Mouse (Mus musculus) limb, embryonic 14.5 days (tissue): ENCODE results near the gene Baz1b. TPM values are rescaled to one million over a fixed set of nuclear protein-coding genes. Genes with fewer than 3 reads are reported as not detected.
A peak's percentile ranks its signal among the peaks of the same experiment; 100 is the strongest.

ENCODE experiments used
- ATAC-seq: fragments of 200-750 bp; cut with Nextera tagmentation; 2 replicates; pipeline ENCODE4 v1.8.0; 2017; ENCODE audit warnings: low read depth, moderate number of reproducible peaks, moderate TSS enrichment; ENCODE audit not compliant: low FRiP score
- DNase-seq: peaks from one replicate; pipeline ENCODE4 v3.0.0-alpha.2; 2015; ENCODE audit warnings: low spot score
- H3K27ac ChIP-seq: fragments of 300-500 bp; sonication (generic); replicated peaks from 2 replicates; pipeline ENCODE4 v1.5.1; 2014; ENCODE audit warnings: low read depth, mild to moderate bottlenecking, low read length, moderate library complexity, mixed read lengths
- H3K27me3 ChIP-seq: fragments of 300-500 bp; sonication (generic); 2 replicates; pipeline ENCODE4 v1.6.1; 2014; ENCODE audit warnings: low read length, mixed read lengths; ENCODE audit not compliant: control insufficient read depth, insufficient read depth
- H3K36me3 ChIP-seq: fragments of 300-500 bp; sonication (generic); 2 replicates; pipeline ENCODE4 v1.6.1; 2014; ENCODE audit warnings: mild to moderate bottlenecking, low read length, moderate library complexity, mixed read lengths; ENCODE audit not compliant: control insufficient read depth, insufficient read depth
- H3K4me1 ChIP-seq: fragments of 300-500 bp; sonication (generic); 2 replicates; pipeline ENCODE4 v1.6.1; 2014; ENCODE audit warnings: antibody characterized with exemption, low read length, mixed read lengths; ENCODE audit not compliant: control insufficient read depth, insufficient read depth
- H3K4me2 ChIP-seq: fragments of 300-500 bp; sonication (generic); replicated peaks from 2 replicates; pipeline ENCODE4 v1.6.1; 2014; ENCODE audit warnings: low read depth, mild to moderate bottlenecking, low read length, moderate library complexity; ENCODE audit not compliant: severe bottlenecking
- H3K4me3 ChIP-seq: fragments of 300-500 bp; sonication (generic); replicated peaks from 2 replicates; pipeline ENCODE4 v1.5.1; 2014; ENCODE audit warnings: low read length
- H3K9ac ChIP-seq: fragments of 300-500 bp; sonication (generic); 2 replicates; pipeline ENCODE4 v1.6.1; 2014; ENCODE audit warnings: mild to moderate bottlenecking, low read depth, low read length, moderate library complexity; ENCODE audit not compliant: severe bottlenecking
- H3K9me3 ChIP-seq: fragments of 300-500 bp; sonication (generic); 2 replicates; pipeline ENCODE4 v1.6.1; 2016; ENCODE audit warnings: low read length; ENCODE audit not compliant: control insufficient read depth
- POLR2A ChIP-seq: fragments of 200-500 bp; IDR thresholded peaks from 2 replicates; pipeline ENCODE4 v1.8.0; 2012; ENCODE audit warnings: inconsistent platforms, mild to moderate bottlenecking, moderate library complexity, borderline replicate concordance; ENCODE audit not compliant: insufficient read depth, insufficient read length; ENCODE audit errors: extremely low read depth
- WGBS: fragments of 180-500 bp; shearing (Covaris S2); extraction: QIAGEN DNeasy Blood & Tissue Kit; methylation state at CpG from one replicate; pipeline ENCODE4 v1.1.7; 2014; 5-methylcytosine and 5-hydroxymethylcytosine counted together
- polyA plus RNA-seq, 2 experiments: library from polyadenylated mRNA; depleted of rRNA in 1 of 2; stranded (reverse) in 1 of 2; unstranded in 1 of 2; fragments of >200 nt; fragmentation: Nextera tagmentation in 1 of 2; extraction: Ambion mirVana in 1 of 2; gene quantifications; 2 replicates each; pipeline versions ENCODE4 v1.2.1 to v1.2.3; 2012 to 2014

The Baz1b gene
- polyA plus RNA-seq, 2 experiments = 52.3 to 72.7 TPM

DNA sequence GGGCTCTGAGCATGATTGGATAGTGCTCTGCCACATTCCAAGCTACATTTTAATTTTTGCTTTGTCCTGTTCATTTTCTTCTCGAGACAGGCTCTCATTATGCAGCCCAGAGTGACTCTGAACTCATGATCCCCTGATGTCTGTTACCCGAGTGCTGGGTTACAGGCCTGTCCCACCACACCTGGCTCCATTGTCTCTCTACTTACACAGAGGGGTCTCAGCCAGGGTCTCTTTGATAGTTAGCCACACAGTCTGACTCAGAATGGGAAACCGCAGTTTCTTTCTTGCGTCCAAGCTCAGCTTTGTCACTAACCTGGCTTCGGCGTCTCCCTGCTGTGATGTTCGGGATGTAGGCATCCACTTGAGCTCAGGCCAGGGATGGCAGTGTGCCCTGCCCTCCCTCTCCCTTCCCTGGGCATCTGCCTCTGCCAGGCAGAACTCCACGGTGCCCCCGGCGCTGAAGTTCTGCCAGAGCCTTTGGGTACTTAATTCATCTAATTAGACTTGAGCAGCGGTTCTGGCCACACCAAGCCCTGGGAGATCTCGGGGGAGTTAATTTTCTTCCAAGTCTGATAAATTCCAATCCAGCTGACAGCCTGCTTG is 84.6 kb downstream of the Baz1b start:
- Histone ChIP-seq H3K4me1 (peaks cover 26% of the 10 kb centered on the region), H3K36me3 (no peaks in the 10 kb centered on the region), H3K9me3 (no peaks in the 10 kb centered on the region), H3K27ac (peak overlapping the region; percentile 38; the same call in 1 of the 2 replicates), H3K4me2 (no peak overlapping the region), H3K4me3 (no peak overlapping the region), H3K27me3 (no peaks in the 10 kb centered on the region), H3K9ac (0 out of 2 replicates have a peak overlapping the region, but pooled peaks have one; percentile 4)
- ATAC-seq (no peak), DNase-seq (no peak)
- TF ChIP-seq POLR2A = no peak
- 59% methylated on average over 12 of the region's 12 CpGs for WGBS

DNA sequence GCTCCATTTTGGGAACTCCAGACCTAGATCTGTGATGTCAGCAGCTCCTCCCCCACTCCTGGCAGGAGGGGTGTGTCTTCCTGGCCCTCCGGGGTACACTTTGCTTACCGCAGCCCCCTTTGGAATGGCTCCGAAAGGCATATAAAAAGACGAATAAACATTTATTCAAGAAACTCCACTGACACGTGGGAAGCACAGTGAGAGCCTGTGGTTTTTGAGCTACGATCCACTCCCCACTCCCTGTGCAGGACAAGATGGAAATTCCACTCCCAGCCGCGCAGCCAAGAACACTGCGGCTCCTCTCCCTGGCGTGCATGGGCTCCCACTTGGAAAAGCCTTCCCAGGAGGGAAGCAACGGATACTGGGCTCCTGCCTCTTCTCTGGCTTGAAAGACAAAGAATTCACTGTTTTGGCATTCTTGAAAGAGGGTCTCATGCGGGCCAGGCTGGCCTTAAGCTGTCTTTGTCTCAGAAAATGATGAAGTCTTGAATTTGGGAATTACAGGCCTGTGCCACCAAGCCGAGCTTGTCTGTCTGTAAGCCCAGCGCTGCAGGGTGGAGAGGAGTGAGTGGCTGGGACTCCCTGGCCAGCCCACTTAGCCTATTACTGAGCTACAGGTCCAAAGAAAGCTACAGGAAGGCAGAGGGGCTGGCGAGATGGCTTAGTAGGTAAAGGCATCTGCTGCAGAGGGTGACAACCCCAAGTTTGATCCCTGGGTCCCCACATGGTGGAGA is 87.8 kb downstream of the Baz1b start:
- Histone ChIP-seq H3K4me1 (peaks cover 29% of the 10 kb centered on the region), H3K36me3 (no peaks in the 10 kb centered on the region), H3K4me2 (peak overlapping the region; percentile 35), H3K27ac (peak overlapping the region; percentile 93), H3K9ac (peak overlapping the region; percentile 38), H3K9me3 (no peaks in the 10 kb centered on the region), H3K4me3 (peak overlapping the region; percentile 4; the same call in 1 of the 2 replicates), H3K27me3 (no peaks in the 10 kb centered on the region)
- no peak for TF ChIP-seq POLR2A
- DNase-seq (peak; percentile 60), ATAC-seq (peak; percentile 75)
- WGBS = 17% methylated on average over 15 of the region's 15 CpGs

DNA sequence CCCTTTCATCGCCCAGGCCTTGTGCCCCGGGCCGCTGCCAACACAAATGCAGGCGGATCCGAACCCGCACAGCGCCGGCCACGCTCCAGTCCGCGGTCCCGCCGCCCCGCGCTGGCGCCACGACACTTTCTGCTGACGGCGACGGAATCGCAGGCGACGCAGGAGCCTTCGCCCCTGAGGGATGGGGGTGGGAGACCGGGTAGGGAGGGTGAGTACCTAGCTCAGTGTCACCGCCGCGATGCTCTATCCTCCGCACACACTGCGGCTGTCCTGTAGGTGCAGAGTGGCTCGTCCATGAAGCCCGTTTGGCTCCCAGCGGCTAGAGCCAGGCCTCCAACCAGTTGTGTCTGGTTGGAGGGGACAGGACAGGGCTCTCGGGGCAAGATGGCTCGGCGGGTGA is 89.5 kb downstream of the Baz1b start:
- H3K4me2 ChIP-seq = peak overlapping the region; percentile 40
- H3K4me1 ChIP-seq = peaks cover 40% of the 10 kb centered on the region
- H3K9ac ChIP-seq = peak overlapping the region; percentile 40
- H3K4me3 ChIP-seq = peak overlapping the region; percentile 21
- peak overlapping the region; percentile 68 for H3K27ac ChIP-seq
- no peak for TF ChIP-seq POLR2A
- H3K9me3 ChIP-seq = no peaks in the 10 kb centered on the region
- 3% methylated on average over 36 of the region's 36 CpGs for WGBS
- DNase-seq (no peak), ATAC-seq (no peak)
- no peaks in the 10 kb centered on the region for H3K27me3 ChIP-seq
- H3K36me3 ChIP-seq = no peaks in the 10 kb centered on the region

- Histone ChIP-seq H3K4me1 (peaks cover 24% of the 10 kb centered on the region), H3K27me3 (no peaks in the 10 kb centered on the region)
- WGBS = 47% methylated on average over 9 of the region's 9 CpGs
Observed at GRCm38 (mm10) chr5:135280226-135280625, 93.2 kb downstream of the Baz1b start.

GRCm38 (mm10) chr5:135285211-135285610 is 98.1 kb downstream of the Baz1b start:
- no peaks in the 10 kb centered on the region for H3K36me3 ChIP-seq
- H3K4me1 ChIP-seq = peaks cover 7% of the 10 kb centered on the region
- 45% methylated on average over 3 of the region's 3 CpGs for WGBS
- TF ChIP-seq POLR2A = no peak
- DNase-seq (no peak), ATAC-seq (no peak)
- H3K27ac ChIP-seq = no peak overlapping the region
- no peak overlapping the region for H3K4me2 ChIP-seq
- H3K9me3 ChIP-seq = no peaks in the 10 kb centered on the region
- no peaks in the 10 kb centered on the region for H3K27me3 ChIP-seq
- H3K4me3 ChIP-seq = no peak overlapping the region
- no peak overlapping the region for H3K9ac ChIP-seq

More at GRCm38 (mm10) chr5:135280226-135280625, 93.2 kb downstream of the Baz1b start:
- no peaks in the 10 kb centered on the region for H3K9me3 ChIP-seq
- H3K9ac ChIP-seq = no peak overlapping the region; the same call in 1 of the 2 replicates
- H3K4me3 ChIP-seq = no peak overlapping the region
- H3K4me2 ChIP-seq = no peak overlapping the region
- DNase-seq (no peak), ATAC-seq (no peak; the same call in 1 of the 2 replicates)
- peak overlapping the region; percentile 33; the same call in 1 of the 2 replicates for H3K27ac ChIP-seq
- H3K36me3 ChIP-seq = no peaks in the 10 kb centered on the region
- TF ChIP-seq POLR2A = no peak
